ENCODE assay signal across 15 mouse cellular contexts in the genomic region with DNA sequence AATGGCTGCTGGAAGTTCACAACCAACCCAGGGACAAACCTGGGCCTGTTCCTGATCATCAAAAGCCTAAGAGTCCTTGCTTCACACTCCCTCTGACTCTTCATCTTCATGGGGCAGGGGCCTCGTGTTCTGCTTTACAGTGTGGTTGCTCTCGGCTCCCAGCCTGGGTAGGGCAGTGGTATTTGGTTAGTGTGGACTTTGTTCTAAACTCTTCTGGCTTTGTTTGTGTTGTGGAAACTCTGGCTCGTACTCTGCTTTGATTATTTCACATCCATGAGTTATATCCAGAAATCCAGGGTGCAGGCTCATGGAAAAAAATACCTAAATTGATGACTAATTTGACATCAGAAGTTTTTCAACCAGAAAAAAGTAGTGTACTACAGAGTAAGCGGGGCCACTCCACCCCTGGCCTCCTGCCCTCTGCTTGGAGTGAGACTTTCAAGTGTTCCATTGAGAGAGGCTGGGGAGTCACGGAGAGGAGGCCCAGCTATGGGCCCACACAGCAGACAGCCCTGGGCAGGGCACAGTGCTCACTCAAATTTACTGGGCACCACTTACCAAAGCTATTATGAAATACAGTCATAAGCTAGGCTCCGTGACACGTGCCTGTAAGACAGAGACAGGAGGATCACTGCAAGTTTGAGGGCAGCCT.
A peak's percentile ranks its signal among the peaks of the same experiment; 100 is the strongest.
DNase-seq lines count a peak whose midpoint lies in the region; ATAC-seq and TF ChIP-seq lines count a peak whose summit lies in the region.
"Had no signal": no experiment of that assay in that cellular context is flagged by ENCODE, and none has a peak within 500 bp of the region (broad histone marks: within the 10 kb centered on the region; RNA-seq: fewer than 3 reads in every experiment).

No protein-coding gene starts in this region.

- intact Hi-C loops in gastrocnemius, adult 2 months (cut with DNase I), result no loop called here

- no peak overlapping the region for H3K4me2 ChIP-seq in embryonic facial prominence, embryonic 13.5 days
- no peak overlapping the region for H3K4me2 ChIP-seq in liver, embryonic 12.5 days
- H3K4me2 ChIP-seq: heart, embryonic 12.5 days; hindbrain, embryonic 14.5 days had no signal

- H3K9ac ChIP-seq in embryonic facial prominence, embryonic 13.5 days, result no peak overlapping the region
- no peak overlapping the region for H3K9ac ChIP-seq in liver, embryonic 12.5 days
- H3K9ac ChIP-seq: heart, embryonic 12.5 days; hindbrain, embryonic 14.5 days had no signal

- TF ChIP-seq CTCF in gastrocnemius, adult 2 months (IDR thresholded peaks at IDR 0.05), result no peak

- no peaks in the 10 kb centered on the region for H3K36me3 ChIP-seq in embryonic facial prominence, embryonic 13.5 days
- H3K36me3 ChIP-seq in liver, embryonic 12.5 days, result no peaks in the 10 kb centered on the region
- H3K36me3 ChIP-seq: G1E; heart, embryonic 12.5 days had no signal

- H3K27ac ChIP-seq in gastrocnemius, adult 2 months, result peak overlapping the region; percentile 38; the same call in 1 of the 2 replicates
- peak overlapping the region; percentile 62; the same call in 1 of the 2 replicates for H3K27ac ChIP-seq in embryonic facial prominence, embryonic 13.5 days
- no peak overlapping the region; the same call in 1 of the 2 replicates for H3K27ac ChIP-seq in liver, embryonic 12.5 days
- H3K27ac ChIP-seq: hindbrain, embryonic 14.5 days had no signal

- H3K4me1 ChIP-seq in embryonic facial prominence, embryonic 13.5 days, result peaks cover 34% of the 10 kb centered on the region
- no peaks in the 10 kb centered on the region for H3K4me1 ChIP-seq in liver, embryonic 12.5 days
- H3K4me1 ChIP-seq: heart, embryonic 12.5 days had no signal

- H3K9me3 ChIP-seq in embryonic facial prominence, embryonic 13.5 days, result no peaks in the 10 kb centered on the region
- H3K9me3 ChIP-seq in liver, embryonic 12.5 days (replicated peaks), result no peaks in the 10 kb centered on the region
- H3K9me3 ChIP-seq: G1E; heart, embryonic 12.5 days had no signal

- H3K4me3 ChIP-seq in gastrocnemius, adult 2 months, result no peak overlapping the region
- no peak overlapping the region for H3K4me3 ChIP-seq in embryonic facial prominence, embryonic 13.5 days
- H3K4me3 ChIP-seq in liver, embryonic 12.5 days, result no peak overlapping the region
- H3K4me3 ChIP-seq: heart, embryonic 12.5 days had no signal

- DNase-seq in gastrocnemius, adult 2 months, result peak; percentile 66
- no peak for DNase-seq in gastrocnemius, adult 8-10 months (ENCODE audit: low spot score in 2 of 2)
- peak; percentile 65 for DNase-seq in lung, postnatal 10 days
- no peak for DNase-seq in urinary bladder, postnatal 25 days (ENCODE audit: low spot score)
- DNase-seq in spleen, postnatal 10 days (ENCODE audit: low spot score in 2 of 2), result no peak
- DNase-seq in cerebellum, postnatal 4 days (ENCODE audit: low spot score in 2 of 2), result no peak
- DNase-seq: cerebellum, adult 18-20 months; kidney, postnatal 25 days; thymus, adult 18-20 months had no signal

- H3K27me3 ChIP-seq in embryonic facial prominence, embryonic 13.5 days, result no peaks in the 10 kb centered on the region
- no peaks in the 10 kb centered on the region for H3K27me3 ChIP-seq in liver, embryonic 12.5 days (replicated peaks)
- H3K27me3 ChIP-seq: heart, embryonic 12.5 days had no signal

- 71% methylated on average over 7 of the region's 7 CpGs for WGBS in embryonic facial prominence, embryonic 13.5 days
- 61% methylated on average over 7 of the region's 7 CpGs for WGBS in liver, embryonic 12.5 days (ENCODE audit: insufficient replicate concordance)

- no peak for ATAC-seq in embryonic facial prominence, embryonic 13.5 days (ENCODE audit: insufficient number of reproducible peaks, insufficient read depth, low FRiP score, low TSS enrichment, low read depth)
- ATAC-seq in liver, embryonic 12.5 days, result peak; percentile 46
- ATAC-seq: forebrain, embryonic 14.5 days had no signal

Comparison
In these comparisons a context has a peak if more than half of its experiments do, and no peak if none do; other contexts are left out.
1. DNase-seq: peak in gastrocnemius, adult 2 months (single experiment) and lung, postnatal 10 days (single experiment); none in gastrocnemius, adult 8-10 months (0 of 2), urinary bladder, postnatal 25 days (single experiment), spleen, postnatal 10 days (0 of 2) and cerebellum, postnatal 4 days (0 of 2).